Mouse (Mus musculus) intestine, embryonic 15.5 days (tissue): ENCODE data around the gene Snrpd3. TPM values are rescaled to one million over a fixed set of nuclear protein-coding genes. Genes with fewer than 3 reads are reported as not detected.
"Not testable (repeated sequence)": the region's sequence is repeated elsewhere in the genome, so short reads cannot be mapped to it uniquely, and the experiment has no call there.

Experiments
- ATAC-seq: fragments of 200-750 bp; cut with Nextera tagmentation; 2 replicates; pipeline ENCODE4 v1.8.0; 2017; ENCODE audit warnings: moderate TSS enrichment, moderate library complexity
- H3K27ac ChIP-seq: fragments of 300-500 bp; sonication (generic); 2 replicates; pipeline ENCODE4 v1.5.1; 2015; ENCODE audit warnings: mild to moderate bottlenecking, inconsistent platforms
- H3K27me3 ChIP-seq: fragments of 300-500 bp; sonication (generic); replicated peaks from 2 replicates; pipeline ENCODE4 v1.6.1; 2015; ENCODE audit warnings: inconsistent platforms
- H3K36me3 ChIP-seq: fragments of 300-500 bp; sonication (generic); 2 replicates; pipeline ENCODE4 v1.6.1; 2015; ENCODE audit warnings: inconsistent platforms
- H3K4me1 ChIP-seq: fragments of 300-500 bp; sonication (generic); replicated peaks from 2 replicates; pipeline ENCODE4 v1.6.1; 2015; ENCODE audit warnings: inconsistent platforms
- H3K4me2 ChIP-seq: fragments of 300-500 bp; sonication (generic); replicated peaks from 2 replicates; pipeline ENCODE4 v1.6.1; 2015; ENCODE audit warnings: mild to moderate bottlenecking, inconsistent platforms
- H3K4me3 ChIP-seq: fragments of 300-500 bp; sonication (generic); replicated peaks from 2 replicates; pipeline ENCODE4 v1.5.1; 2015; ENCODE audit warnings: inconsistent platforms
- H3K9ac ChIP-seq: fragments of 300-500 bp; sonication (generic); 2 replicates; pipeline ENCODE4 v1.6.1; 2015; ENCODE audit warnings: inconsistent platforms
- H3K9me3 ChIP-seq: fragments of 300-500 bp; sonication (generic); 2 replicates; pipeline ENCODE4 v1.6.1; 2016; ENCODE audit warnings: inconsistent platforms
- WGBS: fragments of 180-500 bp; shearing (Covaris S2); methylation state at CpG from one replicate; pipeline ENCODE4 v1.1.7; 2015; 5-methylcytosine and 5-hydroxymethylcytosine counted together
- polyA plus RNA-seq: library from polyadenylated mRNA; unstranded; fragments of >200 nt; fragmentation: Nextera tagmentation; extraction: Ambion mirVana; gene quantifications from 2 replicates; pipeline ENCODE4 v1.2.1, GENCODE M21; 2015

The Snrpd3 gene
- polyA plus RNA-seq, 1 experiment from 2014 or later: 147 TPM

- no peaks in the 10 kb centered on the region for H3K9me3 ChIP-seq
- no peak overlapping the region for H3K9ac ChIP-seq
- WGBS: 83% methylated on average over 12 of the region's 12 CpGs
- H3K27ac ChIP-seq: 0 out of 2 replicates have a peak overlapping the region, but pooled peaks have one; percentile 4
- no peak overlapping the region; the same call in 1 of the 2 replicates for H3K4me2 ChIP-seq
- peaks cover 21% of the 10 kb centered on the region for H3K27me3 ChIP-seq
- H3K36me3 ChIP-seq: no peaks in the 10 kb centered on the region
- peaks cover 22% of the 10 kb centered on the region for H3K4me1 ChIP-seq
- no peak overlapping the region for H3K4me3 ChIP-seq
- no peak for ATAC-seq
Observed at GRCm38 (mm10) chr10:75564687-75565265, 47.4 kb downstream of the Snrpd3 start.

DNA sequence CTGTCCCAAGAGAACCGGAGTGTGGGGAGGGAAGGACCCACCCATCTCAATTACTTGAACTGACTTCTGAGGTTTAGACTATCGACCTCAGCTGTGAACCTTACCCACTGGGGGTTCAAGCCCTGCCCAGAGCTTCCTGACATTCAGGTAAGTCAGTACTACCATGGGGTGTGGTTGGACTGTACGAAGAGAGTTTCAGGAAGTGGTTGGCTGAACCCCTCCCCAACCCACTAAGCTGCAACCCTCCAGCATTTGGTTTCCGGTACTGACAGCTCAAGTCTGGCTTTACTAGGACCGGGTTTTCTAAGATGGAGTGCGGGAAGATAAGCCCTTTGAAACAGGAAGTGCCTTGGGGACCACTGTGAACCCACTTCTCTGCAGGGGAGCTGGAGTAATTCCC lies 48.1 kb downstream of the Snrpd3 start:
- Histone ChIP-seq H3K27me3 (peaks cover 15% of the 10 kb centered on the region), H3K9ac (no peak overlapping the region), H3K9me3 (no peaks in the 10 kb centered on the region), H3K27ac (peak overlapping the region; percentile 74), H3K4me1 (peaks cover 15% of the 10 kb centered on the region; the same call in 1 of the 2 replicates), H3K4me2 (peak overlapping the region; percentile 37), H3K36me3 (no peaks in the 10 kb centered on the region), H3K4me3 (no peak overlapping the region)
- peak; percentile 70 for ATAC-seq
- WGBS: 49% methylated on average over 6 of the region's 6 CpGs

- Histone ChIP-seq H3K36me3 (no peaks in the 10 kb centered on the region), H3K27ac (peak overlapping the region; percentile 74), H3K4me3 (no peak overlapping the region), H3K9ac (no peak overlapping the region), H3K4me2 (peak overlapping the region; percentile 37), H3K4me1 (peaks cover 13% of the 10 kb centered on the region; the same call in 1 of the 2 replicates), H3K9me3 (no peaks in the 10 kb centered on the region), H3K27me3 (peaks cover 10% of the 10 kb centered on the region)
- ATAC-seq: peak; percentile 72
- WGBS: 58% methylated on average over 7 of the region's 7 CpGs
Observed at GRCm38 (mm10) chr10:75565906-75566305, 48.6 kb downstream of the Snrpd3 start.

GRCm38 (mm10) chr10:75566321-75566720 lies 49.0 kb downstream of the Snrpd3 start:
- H3K27ac ChIP-seq: peak overlapping the region; percentile 66
- H3K36me3 ChIP-seq: no peaks in the 10 kb centered on the region

GRCm38 (mm10) chr10:75566765-75567164 lies 49.4 kb downstream of the Snrpd3 start:
- H3K9ac ChIP-seq, H3K27ac ChIP-seq, H3K36me3 ChIP-seq, ATAC-seq, H3K4me2 ChIP-seq, H3K9me3 ChIP-seq, H3K4me3 ChIP-seq, H3K27me3 ChIP-seq: not testable (repeated sequence)
- WGBS: 80% methylated on average over 2 of the region's 2 CpGs
- peaks cover 15% of the 10 kb centered on the region; the same call in 1 of the 2 replicates for H3K4me1 ChIP-seq

More at GRCm38 (mm10) chr10:75566321-75566720, 49.0 kb downstream of the Snrpd3 start:
- Histone ChIP-seq H3K27me3 (peaks cover 6% of the 10 kb centered on the region; the same call in 1 of the 2 replicates), H3K4me1 (peaks cover 13% of the 10 kb centered on the region; the same call in 1 of the 2 replicates), H3K9me3 (no peaks in the 10 kb centered on the region), H3K4me3 (no peak overlapping the region), H3K4me2 (peak overlapping the region; percentile 37; the same call in 1 of the 2 replicates), H3K9ac (no peak overlapping the region)
- 71% methylated on average over 5 of the region's 5 CpGs for WGBS
- no peak; the same call in 1 of the 2 replicates for ATAC-seq

- no peaks in the 10 kb centered on the region for H3K9me3 ChIP-seq
- 28% methylated on average over 5 of the region's 5 CpGs for WGBS
- H3K4me2 ChIP-seq: peak overlapping the region; percentile 50
- H3K9ac ChIP-seq: no peak overlapping the region; the same call in 1 of the 2 replicates
- H3K4me1 ChIP-seq: peaks cover 15% of the 10 kb centered on the region; the same call in 1 of the 2 replicates
- no peaks in the 10 kb centered on the region for H3K36me3 ChIP-seq
- no peak for ATAC-seq
- H3K27ac ChIP-seq: no peak overlapping the region
- no peaks in the 10 kb centered on the region for H3K27me3 ChIP-seq
- no peak overlapping the region for H3K4me3 ChIP-seq
Observed at GRCm38 (mm10) chr10:75568029-75568428, 50.7 kb downstream of the Snrpd3 start.

- Histone ChIP-seq H3K9ac (no peak overlapping the region; the same call in 1 of the 2 replicates), H3K4me3 (peak overlapping the region; percentile 18), H3K27ac (no peak overlapping the region), H3K36me3 (no peaks in the 10 kb centered on the region), H3K27me3 (no peaks in the 10 kb centered on the region), H3K4me2 (peak overlapping the region; percentile 50), H3K9me3 (no peaks in the 10 kb centered on the region), H3K4me1 (peaks cover 15% of the 10 kb centered on the region; the same call in 1 of the 2 replicates)
- peak; percentile 37 for ATAC-seq
- 7% methylated on average over 11 of the region's 11 CpGs for WGBS
Observed at GRCm38 (mm10) chr10:75568441-75568840, 51.1 kb downstream of the Snrpd3 start.

DNA sequence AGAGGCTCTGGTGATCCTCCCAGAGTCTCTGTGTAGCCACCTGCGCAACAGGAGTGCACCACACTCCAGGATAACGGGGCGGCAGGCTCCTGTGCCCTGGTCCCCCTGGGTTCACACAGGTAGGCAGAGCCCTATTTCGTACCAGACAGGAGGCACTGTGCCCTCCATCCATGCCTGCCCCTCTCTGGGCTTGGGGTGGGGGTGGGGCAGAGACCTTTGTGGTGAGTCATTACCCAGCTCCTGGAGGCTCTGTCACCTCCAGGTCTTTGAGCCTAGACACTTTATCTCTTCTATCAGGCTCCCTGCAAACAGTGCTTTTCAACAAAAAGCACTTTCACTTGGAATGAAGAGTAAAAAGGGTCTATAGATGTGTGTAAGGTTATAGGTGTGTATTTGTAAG lies 51.5 kb downstream of the Snrpd3 start:
- Histone ChIP-seq H3K4me2 (peak overlapping the region; percentile 50), H3K36me3 (no peaks in the 10 kb centered on the region), H3K9ac (no peak overlapping the region; the same call in 1 of the 2 replicates), H3K9me3 (no peaks in the 10 kb centered on the region), H3K27ac (no peak overlapping the region), H3K4me3 (peak overlapping the region; percentile 18), H3K27me3 (no peaks in the 10 kb centered on the region), H3K4me1 (peaks cover 15% of the 10 kb centered on the region; the same call in 1 of the 2 replicates)
- 13% methylated on average over 4 of the region's 4 CpGs for WGBS
- peak; percentile 40 for ATAC-seq

DNA sequence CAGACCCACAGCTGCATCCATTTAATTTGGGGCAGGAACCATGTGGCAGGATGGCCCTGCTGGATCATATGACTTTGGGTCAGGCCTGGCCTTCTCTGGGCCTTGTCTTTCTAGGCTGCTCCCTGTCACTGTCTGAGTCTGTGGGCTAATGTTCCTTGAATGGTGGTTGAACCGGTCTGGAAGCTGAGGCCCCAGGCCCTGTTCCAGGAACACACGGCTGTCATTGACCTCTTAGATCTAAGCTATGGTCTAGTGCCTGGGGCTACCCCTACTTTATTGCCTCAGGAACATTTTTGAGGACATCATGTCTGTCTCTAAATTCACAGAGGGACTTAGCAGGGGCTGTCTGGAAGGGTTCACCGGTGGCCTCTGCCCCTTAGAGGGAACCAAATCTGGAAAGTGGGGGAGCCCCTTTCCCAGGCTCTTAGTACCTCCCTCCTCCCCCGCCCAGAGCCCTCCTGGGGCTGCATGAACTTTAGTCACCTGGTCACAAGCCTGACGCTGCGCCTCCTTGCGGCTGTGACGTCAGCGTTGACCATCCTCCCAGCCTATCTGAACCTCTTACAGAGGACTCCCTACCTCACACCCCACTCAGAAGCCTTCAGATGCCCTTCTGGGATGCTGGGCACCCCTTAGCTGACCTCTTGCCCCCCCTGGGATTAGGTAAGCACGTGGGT lies 53.8 kb downstream of the Snrpd3 start:
- H3K27ac ChIP-seq: no peak overlapping the region
- H3K27me3 ChIP-seq: no peaks in the 10 kb centered on the region
- peaks cover 10% of the 10 kb centered on the region; the same call in 1 of the 2 replicates for H3K4me1 ChIP-seq
- no peaks in the 10 kb centered on the region for H3K9me3 ChIP-seq
- no peak overlapping the region for H3K4me3 ChIP-seq
- no peaks in the 10 kb centered on the region for H3K36me3 ChIP-seq
- H3K4me2 ChIP-seq: no peak overlapping the region
- no peak overlapping the region for H3K9ac ChIP-seq
- ATAC-seq: peak; percentile 14; the same call in 1 of the 2 replicates
- 34% methylated on average over 10 of the region's 10 CpGs for WGBS

DNA sequence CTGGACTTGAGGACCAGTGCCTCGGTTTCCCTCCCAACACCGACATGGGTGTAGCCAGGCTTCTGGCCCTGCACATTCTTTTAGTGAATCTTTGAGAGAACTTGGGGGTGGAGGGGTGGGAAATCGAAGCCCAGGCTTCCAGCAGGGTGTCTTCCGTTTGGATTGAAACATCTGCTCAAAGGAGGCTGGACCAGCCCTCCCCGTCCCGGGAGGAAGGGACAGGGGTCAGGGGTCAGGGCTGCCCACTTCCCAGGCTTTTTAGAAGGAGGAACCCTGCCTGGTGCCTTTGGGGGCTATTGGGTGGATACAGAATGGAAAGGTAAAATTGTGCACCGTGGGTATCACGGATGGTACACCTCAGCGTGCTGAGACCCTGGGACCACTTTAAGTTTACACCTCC lies 54.6 kb downstream of the Snrpd3 start:
- H3K27me3 ChIP-seq: no peaks in the 10 kb centered on the region
- H3K27ac ChIP-seq: no peak overlapping the region
- H3K4me1 ChIP-seq: peaks cover 10% of the 10 kb centered on the region; the same call in 1 of the 2 replicates
- 55% methylated on average over 9 of the region's 9 CpGs for WGBS
- H3K9ac ChIP-seq: no peak overlapping the region
- no peak overlapping the region for H3K4me2 ChIP-seq
- H3K36me3 ChIP-seq: no peaks in the 10 kb centered on the region
- ATAC-seq: no peak
- H3K9me3 ChIP-seq: no peaks in the 10 kb centered on the region
- H3K4me3 ChIP-seq: no peak overlapping the region

- no peak for ATAC-seq
- Histone ChIP-seq H3K27ac (no peak overlapping the region), H3K4me1 (peaks cover 9% of the 10 kb centered on the region; the same call in 1 of the 2 replicates), H3K4me3 (no peak overlapping the region), H3K9me3 (no peaks in the 10 kb centered on the region), H3K27me3 (no peaks in the 10 kb centered on the region), H3K4me2 (no peak overlapping the region), H3K36me3 (no peaks in the 10 kb centered on the region), H3K9ac (no peak overlapping the region)
- 81% methylated on average over 10 of the region's 10 CpGs for WGBS
Observed at GRCm38 (mm10) chr10:75573181-75573580, 55.8 kb downstream of the Snrpd3 start.

DNA sequence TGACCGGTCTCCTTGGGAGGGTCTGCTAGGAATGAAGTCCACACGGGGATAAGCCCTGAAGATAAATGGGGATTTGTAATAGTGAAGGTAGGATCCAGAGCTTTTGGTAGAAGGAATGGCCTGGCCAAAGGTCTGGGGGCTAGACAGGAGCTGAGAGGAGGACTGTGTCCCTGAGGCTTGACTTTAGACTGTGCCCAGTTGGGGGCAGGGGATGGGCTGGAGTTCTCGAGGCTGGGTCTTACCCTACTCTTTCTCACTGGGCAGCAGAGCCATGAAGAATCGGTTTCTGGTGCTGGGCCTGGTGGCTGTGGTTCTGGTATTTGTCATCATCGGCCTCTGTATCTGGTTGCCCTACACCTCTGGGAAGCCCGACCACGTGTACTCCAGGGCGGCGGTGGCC lies 56.6 kb downstream of the Snrpd3 start:
- 86% methylated on average over 9 of the region's 9 CpGs for WGBS

More for the DNA sequence above, 56.6 kb downstream of the Snrpd3 start:
- H3K27ac ChIP-seq: no peak overlapping the region
- H3K27me3 ChIP-seq: no peaks in the 10 kb centered on the region
- H3K4me2 ChIP-seq: no peak overlapping the region
- H3K4me1 ChIP-seq: peaks cover 2% of the 10 kb centered on the region; the same call in 1 of the 2 replicates
- no peak for ATAC-seq
- no peak overlapping the region for H3K9ac ChIP-seq
- no peak overlapping the region for H3K4me3 ChIP-seq
- no peaks in the 10 kb centered on the region for H3K9me3 ChIP-seq
- H3K36me3 ChIP-seq: no peaks in the 10 kb centered on the region
